Mouse (Mus musculus): Measurements from ENCODE around the gene Prpf31. TPM values are rescaled to one million over a fixed set of nuclear protein-coding genes. Genes with fewer than 3 reads are reported as not detected.

Prpf31 gene
- total RNA-seq, 2 experiments from 2014 or later = 24.4 to 26.6 TPM

DNA sequence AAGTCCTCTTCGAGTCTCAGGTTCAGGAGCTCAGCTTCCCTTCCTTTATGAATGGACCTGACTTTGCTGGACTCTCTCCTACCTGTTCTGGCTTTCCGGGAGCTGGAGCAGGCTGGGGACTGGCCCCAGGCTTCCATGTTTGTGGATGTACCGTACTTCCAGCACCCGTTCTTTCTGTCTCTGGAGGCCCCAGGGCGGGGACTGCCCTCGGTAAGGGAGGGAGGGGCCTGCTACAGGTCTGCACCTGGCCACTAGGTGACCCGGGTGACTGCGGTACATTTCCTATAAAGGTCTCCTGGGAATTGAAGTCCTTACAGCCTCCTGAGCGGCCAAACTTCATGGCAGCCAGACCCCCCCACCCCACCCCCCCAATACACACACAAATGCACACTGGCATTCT lies 47.6 kb downstream of the Prpf31 start, which contains the start of gene Tmc4:
Gene Tmc4, minus strand, starts transcription at position 212 of the 400 bp plus-strand sequence.
- intact Hi-C loops (cut with DNase I) = no loop called here
- no peak for DNase-seq

- intact Hi-C loops (cut with DNase I) = no loop called here
- DNase-seq = no peak
These were observed 54.2 kb downstream of the Prpf31 start for GRCm38 (mm10) chr7:3683908-3684550.

DNA sequence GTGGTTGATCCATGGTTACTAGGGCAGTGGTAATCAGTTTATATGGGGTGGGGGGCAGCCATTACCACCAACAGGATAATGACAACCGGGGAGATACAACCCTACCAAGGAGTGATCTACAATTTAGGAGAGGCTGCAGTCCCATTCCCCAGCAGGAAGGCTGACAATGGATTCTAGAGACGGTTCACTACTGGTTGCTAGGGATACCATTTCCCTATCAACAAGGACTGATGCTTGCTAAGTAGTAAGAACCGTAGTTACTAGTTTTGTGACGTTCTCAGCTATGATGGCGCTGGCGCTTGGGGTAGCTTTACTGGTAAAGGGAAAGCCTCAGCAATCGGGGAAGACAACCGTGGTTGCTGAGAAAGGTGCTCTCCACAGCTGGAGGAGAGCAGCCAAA lies 54.9 kb downstream of the Prpf31 start:
- DNase-seq = no peak
- intact Hi-C loops (cut with DNase I) = no loop called here

GRCm38 (mm10) chr7:3685400-3686187 lies 55.8 kb downstream of the Prpf31 start:
- intact Hi-C loops (cut with DNase I) = no loop called here
- no peak for DNase-seq

DNA sequence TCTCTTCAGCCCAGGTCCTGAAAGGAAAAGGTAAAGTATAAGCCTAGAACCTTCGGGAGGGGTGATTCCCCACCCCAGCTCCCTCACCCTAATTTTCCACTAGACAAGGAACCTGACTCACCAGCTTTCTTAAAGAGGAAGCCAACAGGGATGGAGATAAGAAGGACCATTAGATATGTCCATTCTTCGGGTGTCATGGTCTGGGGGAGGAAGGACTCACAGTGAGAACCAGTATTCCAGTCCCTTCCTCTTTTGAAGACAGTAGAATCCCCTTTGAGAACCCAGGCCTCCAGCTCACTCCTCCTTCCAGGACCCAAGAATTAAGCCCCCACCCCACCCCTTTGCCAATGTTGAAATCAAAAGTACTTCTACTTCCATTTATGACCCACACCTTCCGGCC lies 62.1 kb downstream of the Prpf31 start:
- intact Hi-C loops (cut with DNase I) = loop anchor here (5.0 kb wide), 1 partner anchor 45 kb away; the partner anchor contains the start of gene Cnot3
- no peak for DNase-seq

Small RNA genes within 50 kb of the gene (microRNA-seq; reads per million reads assigned to microRNA genes)
- gene Gm25100 (ENCODE audit: borderline number of aligned reads in 2 of 2) (0 reads per million in 2 experiments), gene Mir3572 (ENCODE audit: borderline number of aligned reads in 2 of 2) (2.0 to 4.3 reads per million in 2 experiments)

Other genes starting within 250 kb of the Prpf31 start
- not detected for gene Cacng8, start 239.3 kb upstream of the Prpf31 start, total RNA-seq (2021)
- 1 to 10 TPM; 1.3 to 1.9 TPM for gene Cacng6, start 205.8 kb upstream of the Prpf31 start, total RNA-seq (2021)
- gene Tarm1, start 127.4 kb upstream of the Prpf31 start, total RNA-seq (2021) = not detected
- gene Oscar, start 13.8 kb upstream of the Prpf31 start, total RNA-seq (2021) = under 1 TPM; 0.17 to 0.35 TPM
- 1,000 to 10,000 TPM; 1,822 to 1,988 TPM for gene Ndufa3, start 12.6 kb upstream of the Prpf31 start, total RNA-seq (2021)
- gene Tfpt, start 56 bp upstream of the Prpf31 start, total RNA-seq (2021) = 10 to 100 TPM; 17.2 to 25.4 TPM
- gene Cnot3, start 15.3 kb downstream of the Prpf31 start, total RNA-seq (2021) = 10 to 100 TPM; 22.5 to 27.6 TPM
- 10 to 100 TPM; 12.5 to 12.9 TPM for gene Leng1, start 35.9 kb downstream of the Prpf31 start, total RNA-seq (2021)
- 1 to 10 TPM in 1 of 2 experiments, under 1 TPM in 1; 0.54 to 1.2 TPM for gene Tmc4, start 47.6 kb downstream of the Prpf31 start, total RNA-seq (2021)
- 10 to 100 TPM; 73.9 to 77.4 TPM for gene Tsen34, start 62.9 kb downstream of the Prpf31 start, total RNA-seq (2021)
- 10 to 100 TPM; 18.7 to 22.1 TPM for gene Mboat7, start 63.5 kb downstream of the Prpf31 start, total RNA-seq (2021)
- 100 to 1,000 TPM; 621 to 660 TPM for gene Rps9, start 74.0 kb downstream of the Prpf31 start, total RNA-seq (2021)
- 1 to 10 TPM; 1.7 to 2.6 TPM for gene Pirb, start 90.4 kb downstream of the Prpf31 start, total RNA-seq (2021)
- gene Gm15448, start 195.7 kb downstream of the Prpf31 start, total RNA-seq (2021) = under 1 TPM; 0.46 to 0.61 TPM
- gene Pira2, start 215.1 kb downstream of the Prpf31 start, total RNA-seq (2021) = under 1 TPM; 0.33 to 0.44 TPM

All from heart, postnatal 36 days (tissue).